In genomic region chr8:95344668-95345067, GRCm38 (mm10) we compare ENCODE assay signal across 30 mouse cellular contexts. TPM values are rescaled to one million over a fixed set of nuclear protein-coding genes. Genes with fewer than 3 reads are reported as not detected.
DNase-seq lines count a peak whose midpoint lies in the region; ATAC-seq and TF ChIP-seq lines count a peak whose summit lies in the region.
"Had no signal": no experiment of that assay in that cellular context is flagged by ENCODE, and none has a peak within 500 bp of the region (broad histone marks: within the 10 kb centered on the region; RNA-seq: fewer than 3 reads in every experiment).

No protein-coding gene starts in this region.

- H3K4me2 ChIP-seq in heart, postnatal 0 days (ENCODE audit: low read depth, low read length) = no peak overlapping the region
- no peak overlapping the region for H3K4me2 ChIP-seq in liver, embryonic 14.5 days (ENCODE audit: low read depth)
- no peak overlapping the region for H3K4me2 ChIP-seq in liver, embryonic 12.5 days
- H3K4me2 ChIP-seq: embryonic facial prominence, embryonic 15.5 days; forebrain, embryonic 15.5 days; hindbrain, embryonic 14.5 days; intestine, embryonic 15.5 days; kidney, embryonic 15.5 days; lung, embryonic 15.5 days; neural tube, embryonic 15.5 days had no signal

- no peaks in the 10 kb centered on the region for H3K27me3 ChIP-seq in heart, postnatal 0 days (ENCODE audit: control insufficient read depth, insufficient read depth, low read length)
- H3K27me3 ChIP-seq in liver, embryonic 14.5 days (ENCODE audit: control insufficient read depth, insufficient read depth, low read length) = no peaks in the 10 kb centered on the region
- peaks cover 19% of the 10 kb centered on the region for H3K27me3 ChIP-seq in liver, embryonic 12.5 days (replicated peaks)
- no peaks in the 10 kb centered on the region for H3K27me3 ChIP-seq in testis, adult 2 months (ENCODE audit: control insufficient read depth, insufficient read depth, low read length)
- H3K27me3 ChIP-seq: CH12.LX; embryonic facial prominence, embryonic 15.5 days; forebrain, embryonic 15.5 days; intestine, embryonic 15.5 days; lung, embryonic 15.5 days; neural tube, embryonic 15.5 days had no signal

- no peaks in the 10 kb centered on the region for H3K9me3 ChIP-seq in heart, postnatal 0 days (replicated peaks; ENCODE audit: control insufficient read depth, low read length)
- H3K9me3 ChIP-seq in liver, embryonic 14.5 days (ENCODE audit: control insufficient read depth, low read length) = no peaks in the 10 kb centered on the region
- H3K9me3 ChIP-seq in liver, embryonic 12.5 days (replicated peaks) = no peaks in the 10 kb centered on the region
- H3K9me3 ChIP-seq: embryonic facial prominence, embryonic 15.5 days; forebrain, embryonic 15.5 days; intestine, embryonic 15.5 days; kidney, embryonic 15.5 days; limb, embryonic 10.5 days; lung, embryonic 15.5 days; midbrain, embryonic 10.5 days; neural tube, embryonic 15.5 days had no signal

- no peak overlapping the region for H3K27ac ChIP-seq in heart, postnatal 0 days (ENCODE audit: low read depth)
- H3K27ac ChIP-seq in liver, embryonic 14.5 days = no peak overlapping the region
- H3K27ac ChIP-seq in liver, embryonic 12.5 days = no peak overlapping the region
- H3K27ac ChIP-seq in testis, adult 2 months (ENCODE audit: control insufficient read depth, insufficient read depth, low read depth, low read length) = no peak overlapping the region
- H3K27ac ChIP-seq: embryonic facial prominence, embryonic 15.5 days; forebrain, embryonic 15.5 days; hindbrain, embryonic 14.5 days; intestine, embryonic 15.5 days; kidney, embryonic 15.5 days; limb, embryonic 10.5 days; lung, embryonic 15.5 days; macrophage; midbrain, embryonic 10.5 days; neural tube, embryonic 15.5 days had no signal

- H3K9ac ChIP-seq in heart, postnatal 0 days (replicated peaks; ENCODE audit: low read depth, low read length) = no peak overlapping the region
- no peak overlapping the region for H3K9ac ChIP-seq in liver, embryonic 14.5 days (replicated peaks)
- no peak overlapping the region for H3K9ac ChIP-seq in liver, embryonic 12.5 days
- H3K9ac ChIP-seq: embryonic facial prominence, embryonic 15.5 days; forebrain, embryonic 15.5 days; hindbrain, embryonic 14.5 days; intestine, embryonic 15.5 days; kidney, embryonic 15.5 days; lung, embryonic 15.5 days; neural tube, embryonic 15.5 days had no signal

- intact Hi-C loops in heart, postnatal 10 days (cut with DNase I) = loop anchor here (5.0 kb wide), 3 partner anchors 108 to 258 kb away; no protein-coding TSS in a partner anchor

- peaks cover 34% of the 10 kb centered on the region for H3K4me1 ChIP-seq in heart, postnatal 0 days (ENCODE audit: control insufficient read depth, insufficient read depth)
- H3K4me1 ChIP-seq in liver, embryonic 14.5 days (replicated peaks; ENCODE audit: control insufficient read depth in 2 of 2, insufficient read depth in 2 of 2, low read length in 1 of 2) = no peaks in the 10 kb centered on the region
- H3K4me1 ChIP-seq in liver, embryonic 12.5 days = no peaks in the 10 kb centered on the region
- H3K4me1 ChIP-seq in testis, adult 2 months (ENCODE audit: control insufficient read depth, insufficient read depth, low read length) = peaks cover 11% of the 10 kb centered on the region
- H3K4me1 ChIP-seq: midbrain, embryonic 10.5 days had no signal

- TF ChIP-seq EP300 in heart, postnatal 0 days (IDR thresholded peaks at IDR 0.05; ENCODE audit: low read depth) = no peak
- no peak for TF ChIP-seq EP300 in liver, embryonic 14.5 days (IDR thresholded peaks at IDR 0.05; ENCODE audit: low read depth)

- TF ChIP-seq POLR2A in testis, adult 2 months (IDR thresholded peaks at IDR 0.05; ENCODE audit: control insufficient read depth, low read depth, low read length) = no peak

- DNase-seq in heart, postnatal 0 days (ENCODE audit: low spot score) = no peak
- no peak for DNase-seq in heart, postnatal 10 days
- no peak for DNase-seq in liver, embryonic 14.5 days (ENCODE audit: low read depth in 3 of 3, low spot score in 3 of 3)
- DNase-seq in testis, postnatal 14 days (ENCODE audit: low spot score) = no peak
- DNase-seq: adrenal gland, postnatal 25 days; cerebellum, adult 9-11 months; gastrocnemius, postnatal 14 days; heart, adult 18-20 months; heart, postnatal 4 days; kidney, postnatal 4 days; liver had no signal

- TF ChIP-seq CTCF in heart, postnatal 0 days (IDR thresholded peaks at IDR 0.05; ENCODE audit: low read depth) = peak; percentile 11; the same call in 1 of the 2 replicates
- TF ChIP-seq CTCF in liver, embryonic 14.5 days (IDR thresholded peaks at IDR 0.05; ENCODE audit: low read depth) = peak; percentile 29; the same call in 1 of the 2 replicates
- no peak for TF ChIP-seq CTCF in testis, adult 2 months (IDR thresholded peaks at IDR 0.05; ENCODE audit: control insufficient read depth, insufficient read depth, insufficient replicate concordance, low read depth, low read length)

- H3K4me3 ChIP-seq in heart, postnatal 0 days (ENCODE audit: low read depth, low read length) = no peak overlapping the region
- H3K4me3 ChIP-seq in liver, embryonic 14.5 days (ENCODE audit: insufficient read depth in 1 of 2, low read depth in 2 of 2, low read length in 2 of 2) = no peak overlapping the region
- H3K4me3 ChIP-seq in liver, embryonic 12.5 days = no peak overlapping the region
- H3K4me3 ChIP-seq in testis, adult 2 months (ENCODE audit: control insufficient read depth, low read depth, low read length) = peak overlapping the region; percentile 9; the same call in 1 of the 2 replicates
- H3K4me3 ChIP-seq: embryonic facial prominence, embryonic 15.5 days; forebrain, embryonic 15.5 days; intestine, embryonic 15.5 days; kidney, embryonic 15.5 days; limb, embryonic 10.5 days; lung, embryonic 15.5 days; midbrain, embryonic 10.5 days; neural tube, embryonic 15.5 days had no signal

- peaks cover 43% of the 10 kb centered on the region for H3K36me3 ChIP-seq in heart, postnatal 0 days (replicated peaks; ENCODE audit: control insufficient read depth, insufficient read depth, low read length)
- no peaks in the 10 kb centered on the region for H3K36me3 ChIP-seq in liver, embryonic 14.5 days (replicated peaks; ENCODE audit: control insufficient read depth, insufficient read depth, low read depth)
- H3K36me3 ChIP-seq in liver, embryonic 12.5 days = peaks cover 38% of the 10 kb centered on the region
- no peaks in the 10 kb centered on the region; the same call in none of the 2 replicates for H3K36me3 ChIP-seq in testis, adult 2 months (ENCODE audit: control insufficient read depth, insufficient read depth, low read length)

- WGBS in heart, postnatal 0 days = 70% methylated on average over 6 of the region's 6 CpGs
- 58% methylated on average over 6 of the region's 6 CpGs for WGBS in liver, embryonic 14.5 days (ENCODE audit: insufficient replicate concordance)
- WGBS in liver, embryonic 12.5 days (ENCODE audit: insufficient replicate concordance) = 62% methylated on average over 6 of the region's 6 CpGs

- ATAC-seq in heart, postnatal 0 days (ENCODE audit: insufficient read depth, low read depth) = no peak
- no peak for ATAC-seq in liver, embryonic 14.5 days (ENCODE audit: insufficient read depth)
- no peak for ATAC-seq in liver, embryonic 12.5 days
- ATAC-seq in megakaryocyte-erythroid progenitor cell, adult 5-6 weeks (replicated peaks; ENCODE audit: low FRiP score, low TSS enrichment, poor library complexity, severe bottlenecking) = no peak
- ATAC-seq: forebrain, embryonic 15.5 days; intestine, embryonic 15.5 days had no signal

RNA-seq across cellular contexts. Expression of gene Mmp15, which starts 7.4 kb away (rescaled TPM):
- 132 and 171 TPM in 2 replicates for total RNA-seq in heart, postnatal 0 days (2014; rRNA removed; ENCODE audit: low replicate concordance)
- polyA plus RNA-seq in heart, postnatal 0 days (2015; fragmentation: Nextera tagmentation; extraction: Ambion mirVana) = 30.1 and 32.9 TPM in 2 replicates
- 100 to 1,000 TPM; 113 to 155 TPM for total RNA-seq in heart, postnatal 10 days (2021)
- 0.64 and 0.83 TPM in 2 replicates for polyA plus RNA-seq in liver, embryonic 14.5 days (2012; rRNA removed)
- 0.43 and 1.1 TPM in 2 replicates for polyA plus RNA-seq in liver, embryonic 14.5 days (2014; fragmentation: Nextera tagmentation; extraction: Ambion mirVana)
- 2.9 TPM in 2 replicates for polyA plus RNA-seq in liver, embryonic 12.5 days (2016; fragmentation: Nextera tagmentation; extraction: Ambion mirVana)
- polyA plus RNA-seq in testis, adult 2 months (2012; rRNA removed) = 0.23 and 0.30 TPM in 2 replicates
- 0.20 TPM in 1 of 2 replicates, not detected in the other for total RNA-seq in megakaryocyte-erythroid progenitor cell, adult 5-6 weeks (2014; fragmentation: Nextera tagmentation)
- 0.11 and 0.28 TPM in 2 replicates for total RNA-seq in megakaryocyte-erythroid progenitor cell, adult 5-6 weeks (2017)

RNA-seq across cellular contexts. Expression of gene Usb1, which starts 12.6 kb away (rescaled TPM):
- total RNA-seq in heart, postnatal 0 days (2014; rRNA removed; ENCODE audit: low replicate concordance) = 37.3 and 49.0 TPM in 2 replicates
- polyA plus RNA-seq in heart, postnatal 0 days (2015; fragmentation: Nextera tagmentation; extraction: Ambion mirVana) = 28.8 and 29.6 TPM in 2 replicates
- 10 to 100 TPM; 17.2 to 23.9 TPM for total RNA-seq in heart, postnatal 10 days (2021)
- polyA plus RNA-seq in liver, embryonic 14.5 days (2012; rRNA removed) = 8.7 and 10.8 TPM in 2 replicates
- 9.3 and 10.7 TPM in 2 replicates for polyA plus RNA-seq in liver, embryonic 14.5 days (2014; fragmentation: Nextera tagmentation; extraction: Ambion mirVana)
- 15.4 and 15.9 TPM in 2 replicates for polyA plus RNA-seq in liver, embryonic 12.5 days (2016; fragmentation: Nextera tagmentation; extraction: Ambion mirVana)
- 33.1 and 34.0 TPM in 2 replicates for polyA plus RNA-seq in testis, adult 2 months (2012; rRNA removed)
- total RNA-seq in megakaryocyte-erythroid progenitor cell, adult 5-6 weeks (2014; fragmentation: Nextera tagmentation) = 12.3 and 16.9 TPM in 2 replicates
- 5.1 and 9.4 TPM in 2 replicates for total RNA-seq in megakaryocyte-erythroid progenitor cell, adult 5-6 weeks (2017)

RNA-seq across cellular contexts. Expression of gene Zfp319, which starts 12.9 kb away (rescaled TPM):
- total RNA-seq in heart, postnatal 0 days (2014; rRNA removed; ENCODE audit: low replicate concordance) = 7.0 and 7.8 TPM in 2 replicates
- polyA plus RNA-seq in heart, postnatal 0 days (2015; fragmentation: Nextera tagmentation; extraction: Ambion mirVana) = 3.0 and 3.6 TPM in 2 replicates
- 10 to 100 TPM; 12.2 to 13.9 TPM for total RNA-seq in heart, postnatal 10 days (2021)
- polyA plus RNA-seq in liver, embryonic 14.5 days (2012; rRNA removed) = 0.83 and 0.96 TPM in 2 replicates
- polyA plus RNA-seq in liver, embryonic 14.5 days (2014; fragmentation: Nextera tagmentation; extraction: Ambion mirVana) = 0.75 and 0.81 TPM in 2 replicates
- 2.2 and 2.3 TPM in 2 replicates for polyA plus RNA-seq in liver, embryonic 12.5 days (2016; fragmentation: Nextera tagmentation; extraction: Ambion mirVana)
- polyA plus RNA-seq in testis, adult 2 months (2012; rRNA removed) = 3.9 and 4.0 TPM in 2 replicates
- 1.7 and 4.3 TPM in 2 replicates for total RNA-seq in megakaryocyte-erythroid progenitor cell, adult 5-6 weeks (2014; fragmentation: Nextera tagmentation)
- 1.0 and 1.8 TPM in 2 replicates for total RNA-seq in megakaryocyte-erythroid progenitor cell, adult 5-6 weeks (2017)

RNA-seq across cellular contexts. Expression of gene Tepp, which starts 34.3 kb away (rescaled TPM):
- total RNA-seq in heart, postnatal 0 days (2014; rRNA removed; ENCODE audit: low replicate concordance) = not detected in 2 replicates
- polyA plus RNA-seq in heart, postnatal 0 days (2015; fragmentation: Nextera tagmentation; extraction: Ambion mirVana) = not detected in 2 replicates
- total RNA-seq in heart, postnatal 10 days (2021) = not detected
- polyA plus RNA-seq in liver, embryonic 14.5 days (2012; rRNA removed) = not detected in 2 replicates
- polyA plus RNA-seq in liver, embryonic 14.5 days (2014; fragmentation: Nextera tagmentation; extraction: Ambion mirVana) = not detected in 2 replicates
- polyA plus RNA-seq in liver, embryonic 12.5 days (2016; fragmentation: Nextera tagmentation; extraction: Ambion mirVana) = not detected in 2 replicates
- polyA plus RNA-seq in testis, adult 2 months (2012; rRNA removed) = 290 and 313 TPM in 2 replicates
- total RNA-seq in megakaryocyte-erythroid progenitor cell, adult 5-6 weeks (2014; fragmentation: Nextera tagmentation) = not detected in 2 replicates
- total RNA-seq in megakaryocyte-erythroid progenitor cell, adult 5-6 weeks (2017) = not detected in 2 replicates
- total RNA-seq: CH12.LX; common myeloid progenitor, adult 5-6 weeks; gastrocnemius, postnatal 14 days; heart, adult 18-20 months; heart, postnatal 4 days; left cerebral cortex, adult 8-10 months had no signal
- polyA plus RNA-seq: heart, embryonic 14.5 days; intestine, embryonic 15.5 days; kidney, embryonic 15.5 days; limb, embryonic 10.5 days; macrophage; midbrain, embryonic 10.5 days; small intestine, adult 2 months; stomach, embryonic 16.5 days had no signal

RNA-seq across cellular contexts. Expression of gene Cngb1, which starts 38.3 kb away (rescaled TPM):
- not detected in 2 replicates for total RNA-seq in heart, postnatal 0 days (2014; rRNA removed; ENCODE audit: low replicate concordance)
- 1.1 and 1.4 TPM in 2 replicates for polyA plus RNA-seq in heart, postnatal 0 days (2015; fragmentation: Nextera tagmentation; extraction: Ambion mirVana)
- total RNA-seq in heart, postnatal 10 days (2021) = 1 to 10 TPM; 1.5 to 3.2 TPM
- polyA plus RNA-seq in liver, embryonic 14.5 days (2012; rRNA removed) = 0.06 and 0.11 TPM in 2 replicates
- not detected in 2 replicates for polyA plus RNA-seq in liver, embryonic 14.5 days (2014; fragmentation: Nextera tagmentation; extraction: Ambion mirVana)
- polyA plus RNA-seq in liver, embryonic 12.5 days (2016; fragmentation: Nextera tagmentation; extraction: Ambion mirVana) = not detected in 2 replicates
- 6.2 and 6.9 TPM in 2 replicates for polyA plus RNA-seq in testis, adult 2 months (2012; rRNA removed)
- total RNA-seq in megakaryocyte-erythroid progenitor cell, adult 5-6 weeks (2014; fragmentation: Nextera tagmentation) = 0.47 and 0.72 TPM in 2 replicates
- 0.19 and 11.8 TPM in 2 replicates for total RNA-seq in megakaryocyte-erythroid progenitor cell, adult 5-6 weeks (2017)
- total RNA-seq: CH12.LX had no signal
- polyA plus RNA-seq: midbrain, embryonic 10.5 days had no signal
